Mouse (Mus musculus) T-helper 2 cell (primary cell): ENCODE measurements around the gene Olfr354.

Source experiments
- in situ Hi-C: fragments of 300-600 bp; cut with MboI, MseI; formaldehyde crosslinking; loops from one replicate; pipeline ENCODE4 v1.15.1; 2025; ENCODE audit warnings: high pct_unique_total_duplicates

The Olfr354 gene

GRCm38 (mm10) chr2:36905380-36905779 is at the start of gene Olfr354:
Olfr354 (plus strand) TSS chr2:36905680.
- in situ Hi-C loops, result no loop called here

- in situ Hi-C loops, result no loop called here
Measured at GRCm38 (mm10) chr2:36862560-36862959, 42.9 kb upstream of the Olfr354 start, which contains the start of gene Olfr351. Olfr351 (minus strand) TSS chr2:36862660.

- in situ Hi-C loops, result no loop called here
Measured at GRCm38 (mm10) chr2:36868160-36868559, 37.3 kb upstream of the Olfr354 start, which contains the start of gene Olfr352. Olfr352 (plus strand) TSS chr2:36868460.

- in situ Hi-C loops, result no loop called here
Measured at GRCm38 (mm10) chr2:36892836-36893235, 12.6 kb upstream of the Olfr354 start, which contains the start of gene Olfr353. Olfr353 (minus strand) TSS chr2:36892936.

- in situ Hi-C loops, result no loop called here
Measured at GRCm38 (mm10) chr2:36897114-36897513, 8.4 kb upstream of the Olfr354 start.

GRCm38 (mm10) chr2:36928797-36929196 is 23.3 kb downstream of the Olfr354 start, which contains the start of gene Olfr355:
Olfr355 (minus strand) TSS chr2:36928897.
- in situ Hi-C loops, result no loop called here

- in situ Hi-C loops, result no loop called here
Measured at GRCm38 (mm10) chr2:36936821-36937220, 31.3 kb downstream of the Olfr354 start, which contains the start of gene Olfr356. Olfr356 (plus strand) TSS chr2:36937121.
